Mouse (Mus musculus): ENCODE data around the gene Rsad2. TPM values are rescaled to one million over a fixed set of nuclear protein-coding genes. Genes with fewer than 3 reads are reported as not detected.

Rsad2 gene
- polyA plus RNA-seq, 1 experiment from 2014 or later, result 0.27 TPM

DNA sequence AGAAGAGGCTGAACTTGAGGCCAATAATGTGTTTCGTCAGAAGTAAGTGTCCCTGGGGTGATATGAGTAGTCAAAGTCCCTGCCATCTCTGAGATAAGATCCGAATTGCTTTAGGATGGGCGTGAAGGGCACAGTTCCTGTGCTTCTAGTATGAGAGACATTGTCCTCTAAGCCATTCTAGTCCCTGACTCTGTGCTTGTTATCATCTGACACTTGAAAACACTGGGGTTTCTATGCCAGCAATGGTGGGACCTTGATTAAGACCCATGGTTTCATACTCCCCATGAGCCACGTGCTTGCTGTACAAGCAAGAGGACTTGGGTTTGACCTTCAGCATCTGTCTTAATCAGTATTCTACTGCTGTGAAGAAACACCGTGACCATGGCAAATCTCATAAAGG lies 20.9 kb upstream of the Rsad2 start:
- no peak overlapping the region for H3K4me3 ChIP-seq (ENCODE audit: low read depth, low read length)
- WGBS, result 93% methylated on average over 5 of the region's 5 CpGs

DNA sequence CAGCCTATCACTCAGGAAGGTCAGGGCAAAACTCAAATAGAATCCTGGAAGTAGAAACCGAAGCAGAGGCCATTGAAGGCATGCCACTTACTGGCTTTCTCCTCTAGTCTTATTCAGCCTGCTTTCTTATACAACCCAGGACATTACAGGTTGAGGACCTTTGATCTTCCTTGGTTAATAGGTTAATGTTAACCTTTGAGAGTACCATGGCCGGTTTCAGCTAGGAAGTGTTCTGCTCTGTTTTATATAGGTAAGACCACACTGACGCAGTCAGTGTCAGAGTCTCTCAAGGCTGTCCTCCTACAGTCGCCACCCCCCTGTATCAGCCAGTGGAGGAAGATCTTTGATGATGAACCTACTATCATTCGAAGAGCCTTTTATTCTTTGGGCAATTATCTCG lies 17.5 kb upstream of the Rsad2 start:
- Histone ChIP-seq H3K4me1 (ENCODE audit: control insufficient read depth, insufficient read depth, low read length) (no peaks in the 10 kb centered on the region; the same call in 1 of the 2 replicates), H3K9me3 (ENCODE audit: control insufficient read depth, low read depth, low read length) (no peaks in the 10 kb centered on the region), H3K4me2 (replicated peaks; ENCODE audit: low read depth, low read length) (no peak overlapping the region), H3K36me3 (ENCODE audit: control insufficient read depth, insufficient read depth, low read length) (no peaks in the 10 kb centered on the region), H3K27me3 (ENCODE audit: control insufficient read depth, insufficient read depth, low read length) (no peaks in the 10 kb centered on the region), H3K9ac (replicated peaks; ENCODE audit: low read depth, low read length) (no peak overlapping the region), H3K27ac (ENCODE audit: low read length) (no peak overlapping the region), H3K4me3 (ENCODE audit: low read depth, low read length) (no peak overlapping the region)
- WGBS, result 85% methylated on average over 6 of the region's 6 CpGs
- ATAC-seq (ENCODE audit: insufficient number of reproducible peaks, insufficient read depth, low FRiP score, low read depth), result no peak

More for the DNA sequence above, 20.9 kb upstream of the Rsad2 start:
- H3K4me1 ChIP-seq (ENCODE audit: control insufficient read depth, insufficient read depth, low read length), result no peaks in the 10 kb centered on the region
- H3K27ac ChIP-seq (ENCODE audit: low read length), result no peak overlapping the region
- H3K36me3 ChIP-seq (ENCODE audit: control insufficient read depth, insufficient read depth, low read length), result no peaks in the 10 kb centered on the region
- H3K27me3 ChIP-seq (ENCODE audit: control insufficient read depth, insufficient read depth, low read length), result no peaks in the 10 kb centered on the region
- no peak overlapping the region for H3K9ac ChIP-seq (replicated peaks; ENCODE audit: low read depth, low read length)
- no peaks in the 10 kb centered on the region for H3K9me3 ChIP-seq (ENCODE audit: control insufficient read depth, low read depth, low read length)
- no peak for ATAC-seq (ENCODE audit: insufficient number of reproducible peaks, insufficient read depth, low FRiP score, low read depth)
- no peak overlapping the region for H3K4me2 ChIP-seq (replicated peaks; ENCODE audit: low read depth, low read length)

DNA sequence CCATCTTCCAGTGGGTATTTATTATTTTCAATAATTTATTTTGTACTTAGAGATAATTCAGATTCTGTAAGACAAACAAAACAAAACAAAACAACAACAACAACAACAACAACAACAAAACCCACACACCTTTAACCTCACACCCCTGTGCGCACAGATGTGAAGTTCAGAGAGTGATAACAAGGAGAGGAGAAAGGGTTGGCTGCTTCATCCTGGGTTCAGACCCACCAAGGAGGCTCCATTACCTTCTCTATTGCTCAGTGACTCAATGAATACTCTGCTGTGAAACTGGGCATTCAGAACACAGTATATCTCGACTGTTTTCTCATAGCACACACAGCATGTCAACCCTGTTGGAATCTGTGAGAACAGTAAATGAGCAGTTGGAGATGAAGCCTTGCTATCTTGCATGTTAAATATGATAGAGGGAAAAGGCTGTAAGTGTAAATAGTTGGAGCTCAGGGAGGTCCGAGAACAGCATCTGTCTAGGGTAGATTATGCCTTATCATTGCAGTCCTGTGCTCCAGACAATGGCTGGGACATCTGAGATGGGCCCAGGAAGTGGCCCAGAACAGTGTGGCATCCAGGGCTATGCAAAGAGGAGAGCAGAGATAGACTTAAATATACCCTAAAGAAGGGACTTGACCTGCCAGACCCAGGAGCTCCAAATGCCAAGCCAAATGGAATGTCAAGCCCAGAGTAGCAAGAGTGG lies 16.7 kb upstream of the Rsad2 start:
- Histone ChIP-seq H3K27ac (ENCODE audit: low read length) (no peak overlapping the region), H3K9me3 (ENCODE audit: control insufficient read depth, low read depth, low read length) (no peaks in the 10 kb centered on the region), H3K27me3 (ENCODE audit: control insufficient read depth, insufficient read depth, low read length) (no peaks in the 10 kb centered on the region), H3K4me2 (replicated peaks; ENCODE audit: low read depth, low read length) (no peak overlapping the region), H3K36me3 (ENCODE audit: control insufficient read depth, insufficient read depth, low read length) (no peaks in the 10 kb centered on the region), H3K4me1 (ENCODE audit: control insufficient read depth, insufficient read depth, low read length) (no peaks in the 10 kb centered on the region; the same call in 1 of the 2 replicates), H3K9ac (replicated peaks; ENCODE audit: low read depth, low read length) (no peak overlapping the region), H3K4me3 (ENCODE audit: low read depth, low read length) (no peak overlapping the region)
- WGBS, result 84% methylated on average over 3 of the region's 3 CpGs
- ATAC-seq (ENCODE audit: insufficient number of reproducible peaks, insufficient read depth, low FRiP score, low read depth), result no peak

DNA sequence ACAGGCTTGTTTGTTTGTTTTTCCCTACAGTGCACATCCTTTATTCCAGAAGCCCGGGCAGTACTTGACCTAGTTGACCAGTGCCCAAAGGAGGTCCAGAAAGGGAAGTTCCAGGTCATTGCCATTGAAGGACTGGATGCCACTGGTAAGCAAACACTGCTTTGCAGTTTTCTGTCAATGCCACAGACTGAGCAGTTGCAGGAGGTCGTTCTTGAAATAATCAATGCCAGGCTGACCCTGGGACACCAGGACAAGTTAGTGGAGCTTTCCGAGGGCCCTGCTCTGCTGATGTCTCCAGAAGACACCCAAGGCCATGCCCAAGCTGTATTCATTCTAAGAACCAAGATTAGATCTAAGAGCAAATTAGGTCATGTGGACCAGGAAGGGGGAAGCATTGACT lies 15.1 kb upstream of the Rsad2 start:
- WGBS, result 58% methylated on average over 3 of the region's 3 CpGs
- H3K4me1 ChIP-seq (ENCODE audit: control insufficient read depth, insufficient read depth, low read length), result no peaks in the 10 kb centered on the region; the same call in 1 of the 2 replicates
- no peak overlapping the region for H3K9ac ChIP-seq (replicated peaks; ENCODE audit: low read depth, low read length)
- H3K4me3 ChIP-seq (ENCODE audit: low read depth, low read length), result no peak overlapping the region
- no peak for ATAC-seq (ENCODE audit: insufficient number of reproducible peaks, insufficient read depth, low FRiP score, low read depth)
- H3K4me2 ChIP-seq (replicated peaks; ENCODE audit: low read depth, low read length), result no peak overlapping the region
- no peaks in the 10 kb centered on the region for H3K9me3 ChIP-seq (ENCODE audit: control insufficient read depth, low read depth, low read length)
- no peaks in the 10 kb centered on the region for H3K27me3 ChIP-seq (ENCODE audit: control insufficient read depth, insufficient read depth, low read length)
- no peak overlapping the region for H3K27ac ChIP-seq (ENCODE audit: low read length)
- no peaks in the 10 kb centered on the region for H3K36me3 ChIP-seq (ENCODE audit: control insufficient read depth, insufficient read depth, low read length)

DNA sequence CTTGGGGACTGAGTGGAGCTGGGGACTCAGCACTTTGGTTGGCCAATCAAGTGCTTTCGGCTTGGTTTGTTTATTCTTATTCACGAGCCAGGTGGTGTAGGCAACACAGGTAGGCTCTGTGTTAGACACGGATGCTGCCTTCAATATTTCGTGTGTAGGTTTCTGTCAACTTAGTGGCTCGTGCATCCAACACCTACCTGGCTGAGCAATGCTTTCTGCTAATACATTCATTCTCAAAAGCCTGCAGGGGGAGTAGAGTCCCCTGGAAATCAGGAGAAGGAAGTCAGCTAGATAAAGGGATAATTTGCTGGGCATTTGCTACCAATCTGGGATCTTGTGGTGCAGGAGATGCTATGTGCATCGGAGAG lies 13.8 kb upstream of the Rsad2 start:
- peak overlapping the region; percentile 98 for H3K4me2 ChIP-seq (replicated peaks; ENCODE audit: low read depth, low read length)
- no peak for ATAC-seq (ENCODE audit: insufficient number of reproducible peaks, insufficient read depth, low FRiP score, low read depth)
- no peak overlapping the region for H3K27ac ChIP-seq (ENCODE audit: low read length)
- no peaks in the 10 kb centered on the region for H3K36me3 ChIP-seq (ENCODE audit: control insufficient read depth, insufficient read depth, low read length)
- no peaks in the 10 kb centered on the region for H3K27me3 ChIP-seq (ENCODE audit: control insufficient read depth, insufficient read depth, low read length)
- no peaks in the 10 kb centered on the region; the same call in 1 of the 2 replicates for H3K4me1 ChIP-seq (ENCODE audit: control insufficient read depth, insufficient read depth, low read length)
- 0 out of 2 replicates have a peak overlapping the region, but pooled peaks have one; percentile 65 for H3K9ac ChIP-seq (replicated peaks; ENCODE audit: low read depth, low read length)
- H3K9me3 ChIP-seq (ENCODE audit: control insufficient read depth, low read depth, low read length), result no peaks in the 10 kb centered on the region
- WGBS, result 20% methylated on average over 6 of the region's 6 CpGs
- H3K4me3 ChIP-seq (ENCODE audit: low read depth, low read length), result peak overlapping the region; percentile 64

DNA sequence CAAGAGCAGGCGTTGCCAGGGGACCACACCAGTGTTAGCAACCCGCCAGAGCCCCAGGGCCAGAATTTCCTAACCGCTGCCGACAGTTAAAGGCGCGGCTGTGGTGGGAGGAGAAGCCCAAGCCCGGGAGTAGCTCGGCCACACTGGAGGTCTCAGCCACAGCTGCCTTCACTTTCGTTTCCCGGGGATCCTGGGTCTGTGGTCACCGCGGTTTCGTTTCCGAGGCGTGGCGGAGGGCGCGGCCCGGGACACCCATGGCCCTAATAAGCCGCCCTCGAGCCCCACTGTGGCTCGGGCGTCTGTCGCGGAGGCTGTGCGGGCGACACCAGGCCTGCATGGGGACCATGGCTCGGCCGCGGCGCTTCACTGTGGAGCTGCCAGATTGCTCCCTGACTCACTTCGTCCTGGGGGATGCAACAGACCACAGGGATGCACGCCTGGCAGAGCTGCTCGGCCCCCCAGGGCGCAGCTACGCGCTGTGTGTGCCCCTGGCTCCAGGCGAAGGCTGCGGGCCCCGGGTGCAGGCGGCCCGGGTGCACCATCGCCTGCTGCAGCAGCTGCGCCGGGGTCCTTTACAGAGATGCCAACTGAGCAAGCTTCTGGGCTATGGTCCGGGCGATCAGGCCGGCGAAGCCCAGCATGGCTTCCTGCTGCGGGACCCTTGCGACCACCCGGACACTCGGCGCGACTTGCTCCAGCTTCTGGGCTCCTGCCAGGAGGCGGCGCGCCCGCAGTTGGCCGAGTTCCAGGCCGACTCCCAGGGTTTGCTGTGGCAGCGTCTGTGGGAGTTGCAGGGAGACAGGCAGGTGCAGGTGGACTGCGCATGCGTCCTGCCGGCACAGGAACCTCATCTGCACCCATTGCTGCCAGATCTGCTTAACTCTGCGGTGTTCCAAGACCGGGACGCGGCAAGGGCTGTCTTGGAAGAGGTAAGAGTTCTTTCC lies 13.1 kb upstream of the Rsad2 start, which contains the start of gene Cmpk2:
Cmpk2 (plus strand) TSS at position 107 of the 944 bp plus-strand sequence.
- ATAC-seq (ENCODE audit: insufficient number of reproducible peaks, insufficient read depth, low FRiP score, low read depth), result peak; percentile 84
- Histone ChIP-seq H3K4me1 (ENCODE audit: control insufficient read depth, insufficient read depth, low read length) (no peaks in the 10 kb centered on the region; the same call in 1 of the 2 replicates), H3K36me3 (ENCODE audit: control insufficient read depth, insufficient read depth, low read length) (no peaks in the 10 kb centered on the region), H3K27ac (ENCODE audit: low read length) (peak within 1 kb of the TSS; percentile 77; the same call in 1 of the 2 replicates), H3K4me3 (ENCODE audit: low read depth, low read length) (peak within 1 kb of the TSS; percentile 64), H3K9me3 (ENCODE audit: control insufficient read depth, low read depth, low read length) (no peaks in the 10 kb centered on the region), H3K27me3 (ENCODE audit: control insufficient read depth, insufficient read depth, low read length) (no peaks in the 10 kb centered on the region), H3K9ac (replicated peaks; ENCODE audit: low read depth, low read length) (peak within 1 kb of the TSS; percentile 65), H3K4me2 (replicated peaks; ENCODE audit: low read depth, low read length) (peak within 1 kb of the TSS; percentile 98)
- under 1% methylated on average over 69 of the region's 69 CpGs for WGBS

DNA sequence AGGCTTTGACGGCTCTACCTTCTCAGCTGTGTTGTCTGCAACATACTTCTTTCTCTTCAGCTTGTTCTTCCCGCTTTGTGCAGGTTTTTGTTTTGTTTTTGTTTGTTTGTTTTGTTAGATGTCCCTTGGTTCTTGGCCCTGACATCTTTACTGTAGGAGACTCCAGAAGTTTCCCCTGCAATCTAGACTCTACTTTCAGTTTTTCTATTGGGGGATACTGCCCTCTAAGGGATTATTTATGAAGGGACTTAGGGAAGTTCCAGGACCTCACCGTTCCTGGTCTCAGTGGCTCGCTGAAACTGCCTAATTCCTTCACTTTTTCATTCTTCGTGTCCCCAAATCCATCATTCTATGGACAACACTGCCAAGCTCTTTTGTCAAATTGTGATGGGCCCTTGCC lies 9.3 kb upstream of the Rsad2 start:
- WGBS, result 50% methylated on average over 5 of the region's 5 CpGs
- no peak overlapping the region for H3K4me3 ChIP-seq (ENCODE audit: low read depth, low read length)
- H3K9me3 ChIP-seq (ENCODE audit: control insufficient read depth, low read depth, low read length), result no peaks in the 10 kb centered on the region
- no peaks in the 10 kb centered on the region; the same call in 1 of the 2 replicates for H3K4me1 ChIP-seq (ENCODE audit: control insufficient read depth, insufficient read depth, low read length)
- H3K9ac ChIP-seq (replicated peaks; ENCODE audit: low read depth, low read length), result no peak overlapping the region
- H3K36me3 ChIP-seq (ENCODE audit: control insufficient read depth, insufficient read depth, low read length), result no peaks in the 10 kb centered on the region
- ATAC-seq (ENCODE audit: insufficient number of reproducible peaks, insufficient read depth, low FRiP score, low read depth), result no peak
- no peak overlapping the region for H3K4me2 ChIP-seq (replicated peaks; ENCODE audit: low read depth, low read length)
- H3K27ac ChIP-seq (ENCODE audit: low read length), result no peak overlapping the region
- H3K27me3 ChIP-seq (ENCODE audit: control insufficient read depth, insufficient read depth, low read length), result no peaks in the 10 kb centered on the region

DNA sequence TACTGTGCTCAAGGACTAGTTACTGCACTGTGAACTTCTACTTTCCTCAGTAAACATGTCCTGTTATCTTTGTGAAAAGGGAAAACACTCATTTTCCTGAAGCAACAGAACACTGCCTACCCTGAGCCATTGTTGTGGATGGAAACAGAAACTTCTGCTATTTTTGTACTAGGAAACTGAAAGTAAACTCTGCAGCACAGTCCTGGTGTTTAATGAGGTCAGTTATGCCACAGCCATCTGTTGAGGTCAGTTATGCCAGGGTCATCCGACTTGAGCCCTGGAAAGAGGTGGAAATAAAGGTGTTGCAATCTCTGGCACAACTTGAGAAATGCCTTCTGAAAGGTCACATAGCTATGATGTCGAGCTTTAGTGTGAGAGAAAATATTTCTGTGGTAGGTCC lies 3.8 kb upstream of the Rsad2 start:
- H3K4me2 ChIP-seq (replicated peaks; ENCODE audit: low read depth, low read length), result no peak overlapping the region
- H3K27me3 ChIP-seq (ENCODE audit: control insufficient read depth, insufficient read depth, low read length), result no peaks in the 10 kb centered on the region
- no peak overlapping the region for H3K4me3 ChIP-seq (ENCODE audit: low read depth, low read length)
- ATAC-seq (ENCODE audit: insufficient number of reproducible peaks, insufficient read depth, low FRiP score, low read depth), result no peak
- peaks cover 7% of the 10 kb centered on the region; the same call in 1 of the 2 replicates for H3K4me1 ChIP-seq (ENCODE audit: control insufficient read depth, insufficient read depth, low read length)
- H3K36me3 ChIP-seq (ENCODE audit: control insufficient read depth, insufficient read depth, low read length), result no peaks in the 10 kb centered on the region
- H3K27ac ChIP-seq (ENCODE audit: low read length), result no peak overlapping the region
- H3K9me3 ChIP-seq (ENCODE audit: control insufficient read depth, low read depth, low read length), result no peaks in the 10 kb centered on the region
- WGBS, result 47% methylated on average over 2 of the region's 2 CpGs
- no peak overlapping the region for H3K9ac ChIP-seq (replicated peaks; ENCODE audit: low read depth, low read length)
